Mouse (Mus musculus): Measurements from ENCODE around the gene Ncln. TPM values are rescaled to one million over a fixed set of nuclear protein-coding genes. Genes with fewer than 3 reads are reported as not detected.

The Ncln gene
- polyA plus RNA-seq, 1 experiment from 2014 or later = 44.5 TPM

GRCm38 (mm10) chr10:81502658-81503057 lies 6.5 kb upstream of the Ncln start:
- no peaks in the 10 kb centered on the region for H3K4me1 ChIP-seq (ENCODE audit: control insufficient read depth, insufficient read depth, low read length)
- no peaks in the 10 kb centered on the region for H3K36me3 ChIP-seq (ENCODE audit: control insufficient read depth, insufficient read depth, low read length)
- peak overlapping the region; percentile 56 for H3K4me2 ChIP-seq
- no peaks in the 10 kb centered on the region; the same call in 1 of the 2 replicates for H3K27me3 ChIP-seq (ENCODE audit: control insufficient read depth, insufficient read depth, low read length)
- DNase-seq (ENCODE audit: low spot score, missing footprints) = peak; percentile 99
- 9% methylated on average over 36 of the region's 36 CpGs for WGBS
- H3K9me3 ChIP-seq (ENCODE audit: control insufficient read depth, low read length) = no peaks in the 10 kb centered on the region
- H3K27ac ChIP-seq (ENCODE audit: low read depth, low read length) = no peak overlapping the region
- H3K9ac ChIP-seq (ENCODE audit: low read length) = peak overlapping the region; percentile 16; the same call in 1 of the 2 replicates
- H3K4me3 ChIP-seq (ENCODE audit: low read depth, low read length) = peak overlapping the region; percentile 28
- peak; percentile 39 for ATAC-seq (ENCODE audit: low FRiP score)

GRCm38 (mm10) chr10:81501863-81502262 lies 5.7 kb upstream of the Ncln start:
- H3K4me1 ChIP-seq (ENCODE audit: control insufficient read depth, insufficient read depth, low read length) = no peaks in the 10 kb centered on the region
- H3K9me3 ChIP-seq (ENCODE audit: control insufficient read depth, low read length) = no peaks in the 10 kb centered on the region
- no peaks in the 10 kb centered on the region; the same call in 1 of the 2 replicates for H3K27me3 ChIP-seq (ENCODE audit: control insufficient read depth, insufficient read depth, low read length)
- no peak overlapping the region for H3K27ac ChIP-seq (ENCODE audit: low read depth, low read length)
- DNase-seq (ENCODE audit: low spot score, missing footprints) (no peak), ATAC-seq (ENCODE audit: low FRiP score) (no peak)
- no peaks in the 10 kb centered on the region for H3K36me3 ChIP-seq (ENCODE audit: control insufficient read depth, insufficient read depth, low read length)
- no peak overlapping the region for H3K9ac ChIP-seq (ENCODE audit: low read length)
- H3K4me2 ChIP-seq = no peak overlapping the region
- WGBS = 85% methylated on average over 5 of the region's 5 CpGs
- no peak overlapping the region for H3K4me3 ChIP-seq (ENCODE audit: low read depth, low read length)

GRCm38 (mm10) chr10:81500032-81500431 lies 3.8 kb upstream of the Ncln start, which contains the start of gene S1pr4:
Gene S1pr4 (minus strand): TSS chr10:81500132.
- 89% methylated on average over 2 of the region's 3 CpGs for WGBS
- ATAC-seq (ENCODE audit: low FRiP score) (no peak), DNase-seq (ENCODE audit: low spot score, missing footprints) (no peak)
- H3K36me3 ChIP-seq (ENCODE audit: control insufficient read depth, insufficient read depth, low read length) = no peaks in the 10 kb centered on the region
- no peaks in the 10 kb centered on the region; the same call in 1 of the 2 replicates for H3K27me3 ChIP-seq (ENCODE audit: control insufficient read depth, insufficient read depth, low read length)
- H3K9me3 ChIP-seq (ENCODE audit: control insufficient read depth, low read length) = no peaks in the 10 kb centered on the region
- no peak within 1 kb of the TSS for H3K4me3 ChIP-seq (ENCODE audit: low read depth, low read length)
- H3K4me1 ChIP-seq (ENCODE audit: control insufficient read depth, insufficient read depth, low read length) = peaks cover 6% of the 10 kb centered on the region
- no peak within 1 kb of the TSS for H3K4me2 ChIP-seq
- H3K27ac ChIP-seq (ENCODE audit: low read depth, low read length) = no peak within 1 kb of the TSS
- H3K9ac ChIP-seq (ENCODE audit: low read length) = no peak within 1 kb of the TSS

GRCm38 (mm10) chr10:81499250-81499901 lies 3.2 kb upstream of the Ncln start:
- DNase-seq (ENCODE audit: low spot score, missing footprints) (no peak), ATAC-seq (ENCODE audit: low FRiP score) (no peak)
- 81% methylated on average over 23 of the region's 23 CpGs for WGBS
- Histone ChIP-seq H3K4me2 (no peak overlapping the region), H3K4me1 (ENCODE audit: control insufficient read depth, insufficient read depth, low read length) (peaks cover 10% of the 10 kb centered on the region), H3K27me3 (ENCODE audit: control insufficient read depth, insufficient read depth, low read length) (no peaks in the 10 kb centered on the region; the same call in 1 of the 2 replicates), H3K36me3 (ENCODE audit: control insufficient read depth, insufficient read depth, low read length) (no peaks in the 10 kb centered on the region), H3K9ac (ENCODE audit: low read length) (no peak overlapping the region), H3K9me3 (ENCODE audit: control insufficient read depth, low read length) (no peaks in the 10 kb centered on the region), H3K4me3 (ENCODE audit: low read depth, low read length) (no peak overlapping the region), H3K27ac (ENCODE audit: low read depth, low read length) (no peak overlapping the region)

GRCm38 (mm10) chr10:81498316-81499249 lies 2.4 kb upstream of the Ncln start:
- ATAC-seq (ENCODE audit: low FRiP score) (no peak), DNase-seq (ENCODE audit: low spot score, missing footprints) (no peak)
- H3K4me3 ChIP-seq (ENCODE audit: low read depth, low read length) = no peak overlapping the region
- H3K27me3 ChIP-seq (ENCODE audit: control insufficient read depth, insufficient read depth, low read length) = no peaks in the 10 kb centered on the region; the same call in 1 of the 2 replicates
- WGBS = 86% methylated on average over 38 of the region's 38 CpGs
- peaks cover 10% of the 10 kb centered on the region for H3K4me1 ChIP-seq (ENCODE audit: control insufficient read depth, insufficient read depth, low read length)
- no peaks in the 10 kb centered on the region for H3K9me3 ChIP-seq (ENCODE audit: control insufficient read depth, low read length)
- no peaks in the 10 kb centered on the region for H3K36me3 ChIP-seq (ENCODE audit: control insufficient read depth, insufficient read depth, low read length)
- no peak overlapping the region for H3K9ac ChIP-seq (ENCODE audit: low read length)
- H3K4me2 ChIP-seq = no peak overlapping the region
- no peak overlapping the region for H3K27ac ChIP-seq (ENCODE audit: low read depth, low read length)

- Histone ChIP-seq H3K4me1 (ENCODE audit: control insufficient read depth, insufficient read depth, low read length) (peaks cover 10% of the 10 kb centered on the region), H3K27me3 (ENCODE audit: control insufficient read depth, insufficient read depth, low read length) (no peaks in the 10 kb centered on the region; the same call in 1 of the 2 replicates), H3K9me3 (ENCODE audit: control insufficient read depth, low read length) (no peaks in the 10 kb centered on the region), H3K9ac (ENCODE audit: low read length) (no peak overlapping the region), H3K4me3 (ENCODE audit: low read depth, low read length) (no peak overlapping the region), H3K36me3 (ENCODE audit: control insufficient read depth, insufficient read depth, low read length) (peaks cover 3% of the 10 kb centered on the region; the same call in 1 of the 2 replicates), H3K4me2 (peak overlapping the region; percentile 46; the same call in 1 of the 2 replicates), H3K27ac (ENCODE audit: low read depth, low read length) (no peak overlapping the region)
- WGBS = 82% methylated on average over 17 of the region's 17 CpGs
- no peak for DNase-seq (ENCODE audit: low spot score, missing footprints)
- no peak for ATAC-seq (ENCODE audit: low FRiP score)
These were observed 1.4 kb upstream of the Ncln start for GRCm38 (mm10) chr10:81497401-81498270.

- Histone ChIP-seq H3K4me2 (peak overlapping the region; percentile 46), H3K9ac (ENCODE audit: low read length) (peak overlapping the region; percentile 70), H3K9me3 (ENCODE audit: control insufficient read depth, low read length) (no peaks in the 10 kb centered on the region), H3K27me3 (ENCODE audit: control insufficient read depth, insufficient read depth, low read length) (no peaks in the 10 kb centered on the region; the same call in 1 of the 2 replicates), H3K4me1 (ENCODE audit: control insufficient read depth, insufficient read depth, low read length) (peaks cover 10% of the 10 kb centered on the region), H3K4me3 (ENCODE audit: low read depth, low read length) (peak overlapping the region; percentile 83), H3K27ac (ENCODE audit: low read depth, low read length) (no peak overlapping the region), H3K36me3 (ENCODE audit: control insufficient read depth, insufficient read depth, low read length) (peaks cover 8% of the 10 kb centered on the region)
- WGBS = 44% methylated on average over 4 of the region's 4 CpGs
- ATAC-seq (ENCODE audit: low FRiP score) = no peak
- DNase-seq (ENCODE audit: low spot score, missing footprints) = no peak
These were observed 777 bp upstream of the Ncln start for GRCm38 (mm10) chr10:81496969-81497368.

- peak; percentile 87 for DNase-seq (ENCODE audit: low spot score, missing footprints)
- peak; percentile 54 for ATAC-seq (ENCODE audit: low FRiP score)
- 2% methylated on average over 41 of the region's 41 CpGs for WGBS
- H3K4me3 ChIP-seq (ENCODE audit: low read depth, low read length) = peak overlapping the region; percentile 83
- H3K9ac ChIP-seq (ENCODE audit: low read length) = peak overlapping the region; percentile 87
- H3K4me1 ChIP-seq (ENCODE audit: control insufficient read depth, insufficient read depth, low read length) = peaks cover 10% of the 10 kb centered on the region
- H3K9me3 ChIP-seq (ENCODE audit: control insufficient read depth, low read length) = no peaks in the 10 kb centered on the region
- H3K27me3 ChIP-seq (ENCODE audit: control insufficient read depth, insufficient read depth, low read length) = no peaks in the 10 kb centered on the region; the same call in 1 of the 2 replicates
- peaks cover 16% of the 10 kb centered on the region for H3K36me3 ChIP-seq (ENCODE audit: control insufficient read depth, insufficient read depth, low read length)
- H3K4me2 ChIP-seq = peak overlapping the region; percentile 99
- peak overlapping the region; percentile 32; the same call in 1 of the 2 replicates for H3K27ac ChIP-seq (ENCODE audit: low read depth, low read length)
These were observed 452 bp downstream of the Ncln start for GRCm38 (mm10) chr10:81495616-81496263.
